Mouse (Mus musculus): ENCODE data around the gene Gm3448.
"Not testable (repeated sequence)": the region's sequence is repeated elsewhere in the genome, so short reads cannot be mapped to it uniquely, and the experiment has no call there.

- TF ChIP-seq TAL1, GATA1 (IDR thresholded peaks at IDR 0.05; ENCODE audit: low read length): not testable (repeated sequence)
Measured at GRCm38 (mm10) chr17:15000047-15000446, 41.3 kb downstream of the Gm3448 start.
